Mouse (Mus musculus) cortical plate, adult 2 months (tissue): ENCODE data around the gene Evx2.

Source experiments
- CTCF ChIP-seq: fragments of 200-500 bp; IDR thresholded peaks from 2 replicates; pipeline ENCODE4 v1.5.1; 2011; ENCODE audit warnings: mild to moderate bottlenecking, control low read depth, low read length; ENCODE audit not compliant: insufficient read depth; ENCODE audit errors: extremely low read depth
- POLR2A ChIP-seq: fragments of 200-500 bp; IDR thresholded peaks from 2 replicates; pipeline ENCODE4 v1.6.1; 2011; ENCODE audit warnings: mild to moderate bottlenecking, low read length, control low read depth; ENCODE audit not compliant: insufficient read depth; ENCODE audit errors: extremely low read depth

DNA sequence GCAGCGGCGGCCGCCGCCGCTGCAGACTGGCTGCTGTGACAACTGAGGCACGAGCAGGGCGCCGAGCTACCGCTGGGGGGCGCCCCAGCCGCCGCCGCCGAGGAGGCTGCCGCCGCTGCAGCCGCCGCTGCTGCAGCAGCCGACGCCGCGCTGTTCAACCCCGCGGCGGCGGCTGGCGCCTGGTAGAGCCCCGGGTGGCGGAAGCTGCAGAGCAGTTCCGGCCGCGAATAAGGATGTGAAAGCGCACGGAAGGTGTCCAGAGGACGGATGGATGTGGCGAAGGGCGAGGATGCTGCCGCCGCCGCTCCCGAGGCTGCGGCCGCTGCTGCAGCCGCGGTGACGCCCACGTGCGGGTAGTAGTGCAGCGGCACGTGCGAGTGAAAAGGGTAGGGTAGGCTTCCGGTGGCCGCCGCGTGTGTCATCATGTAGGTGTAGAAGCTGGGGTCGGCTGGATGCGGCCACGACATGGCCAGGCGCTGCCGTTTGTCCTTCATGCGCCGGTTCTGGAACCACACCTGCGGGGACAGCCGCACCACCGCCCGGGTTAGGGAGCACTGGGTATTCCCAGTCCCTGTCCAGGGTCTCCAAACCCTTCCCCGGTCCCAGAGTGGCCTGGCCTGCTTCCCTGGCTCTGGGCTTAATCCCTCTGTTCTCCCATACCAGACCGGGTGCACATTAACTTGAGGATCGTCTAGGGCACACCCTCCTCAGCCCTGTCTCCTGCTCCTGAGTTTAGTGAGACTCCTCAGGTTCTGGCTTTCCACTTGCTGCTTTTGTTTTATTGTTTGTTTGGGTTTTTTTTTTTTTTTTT, 3.3 kb downstream of the Evx2 start:
- no peak for TF ChIP-seq CTCF
- no peak for TF ChIP-seq POLR2A
